Mouse (Mus musculus) forebrain, embryonic 11.5 days (tissue): ENCODE data around the gene Wrb. TPM values are rescaled to one million over a fixed set of nuclear protein-coding genes. Genes with fewer than 3 reads are reported as not detected.

ENCODE experiments used
- ATAC-seq: fragments of 200-750 bp; cut with Nextera tagmentation; replicated peaks from 2 replicates; pipeline ENCODE4 v1.8.0; 2017; ENCODE audit warnings: moderate TSS enrichment; ENCODE audit not compliant: low FRiP score
- DNase-seq: peaks from one replicate; pipeline ENCODE4 v3.0.0-alpha.2; 2017; ENCODE audit warnings: low spot score
- H3K27ac ChIP-seq: fragments of 300-500 bp; sonication (generic); 2 replicates; pipeline ENCODE4 v1.5.1; 2014; ENCODE audit warnings: low read depth, low read length
- H3K27me3 ChIP-seq: fragments of 300-500 bp; sonication (generic); 2 replicates; pipeline ENCODE4 v1.6.1; 2014; ENCODE audit warnings: mild to moderate bottlenecking, low read length, mixed read lengths; ENCODE audit not compliant: control insufficient read depth, insufficient read depth
- H3K36me3 ChIP-seq: fragments of 300-500 bp; sonication (generic); 2 replicates; pipeline ENCODE4 v1.6.1; 2014; ENCODE audit warnings: mild to moderate bottlenecking, low read length, moderate library complexity, mixed read lengths; ENCODE audit not compliant: control insufficient read depth, insufficient read depth
- H3K4me1 ChIP-seq: fragments of 300-500 bp; sonication (generic); replicated peaks from 2 replicates; pipeline ENCODE4 v1.6.1; 2014; ENCODE audit warnings: low read length, mixed read lengths; ENCODE audit not compliant: control insufficient read depth, insufficient read depth
- H3K4me2 ChIP-seq: fragments of 300-500 bp; sonication (generic); 2 replicates; pipeline ENCODE4 v1.6.1; 2014; ENCODE audit warnings: low read depth, mild to moderate bottlenecking, low read length, moderate library complexity, mixed read lengths; ENCODE audit not compliant: severe bottlenecking
- H3K4me3 ChIP-seq: fragments of 300-500 bp; sonication (generic); 2 replicates; pipeline ENCODE4 v1.5.1; 2014; ENCODE audit warnings: low read depth, low read length
- H3K9ac ChIP-seq: fragments of 300-500 bp; sonication (generic); 2 replicates; pipeline ENCODE4 v1.6.1; 2014; ENCODE audit warnings: low read length
- H3K9me3 ChIP-seq: fragments of 300-500 bp; sonication (generic); 2 replicates; pipeline ENCODE4 v1.6.1; 2016; ENCODE audit warnings: low read length, mixed read lengths; ENCODE audit not compliant: control insufficient read depth
- WGBS: fragments of 180-500 bp; shearing (Covaris S2); extraction: QIAGEN DNeasy Blood & Tissue Kit; methylation state at CpG from one replicate; pipeline ENCODE4 v1.1.7; 2014; 5-methylcytosine and 5-hydroxymethylcytosine counted together
- polyA plus RNA-seq: library from polyadenylated mRNA; unstranded; fragments of >200 nt; fragmentation: Nextera tagmentation; extraction: Ambion mirVana; gene quantifications from 2 replicates; pipeline ENCODE4 v1.2.1, GENCODE M21; 2014

Wrb gene
- polyA plus RNA-seq, 1 experiment from 2014 or later = 122 TPM

DNA sequence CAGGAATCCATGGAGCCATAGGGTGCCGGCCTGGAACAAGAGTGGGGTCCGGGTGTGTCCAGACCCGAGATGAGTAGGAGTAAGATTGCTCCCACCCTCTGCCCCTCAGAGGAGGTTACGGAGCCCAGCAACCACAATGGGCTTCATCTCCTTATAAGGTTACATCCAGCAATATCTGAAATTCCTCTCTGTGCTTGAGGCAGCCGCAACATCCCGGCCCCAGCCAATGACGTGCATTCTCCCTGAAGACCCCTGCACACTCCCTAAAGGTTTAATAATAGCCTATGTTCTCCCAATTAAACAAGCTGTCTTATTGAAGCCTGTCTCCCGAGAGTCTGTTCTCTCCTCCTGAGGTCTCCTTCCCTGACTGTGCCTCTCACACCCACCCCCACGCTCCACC lies 4.1 kb downstream of the Wrb start:
- DNase-seq (no peak), ATAC-seq (no peak)
- 82% methylated on average over 9 of the region's 9 CpGs for WGBS
- Histone ChIP-seq H3K4me3 (no peak overlapping the region), H3K4me1 (no peaks in the 10 kb centered on the region; the same call in 1 of the 2 replicates), H3K9ac (no peak overlapping the region), H3K27me3 (no peaks in the 10 kb centered on the region), H3K9me3 (no peaks in the 10 kb centered on the region), H3K27ac (no peak overlapping the region), H3K36me3 (no peaks in the 10 kb centered on the region; the same call in 1 of the 2 replicates), H3K4me2 (no peak overlapping the region)

DNA sequence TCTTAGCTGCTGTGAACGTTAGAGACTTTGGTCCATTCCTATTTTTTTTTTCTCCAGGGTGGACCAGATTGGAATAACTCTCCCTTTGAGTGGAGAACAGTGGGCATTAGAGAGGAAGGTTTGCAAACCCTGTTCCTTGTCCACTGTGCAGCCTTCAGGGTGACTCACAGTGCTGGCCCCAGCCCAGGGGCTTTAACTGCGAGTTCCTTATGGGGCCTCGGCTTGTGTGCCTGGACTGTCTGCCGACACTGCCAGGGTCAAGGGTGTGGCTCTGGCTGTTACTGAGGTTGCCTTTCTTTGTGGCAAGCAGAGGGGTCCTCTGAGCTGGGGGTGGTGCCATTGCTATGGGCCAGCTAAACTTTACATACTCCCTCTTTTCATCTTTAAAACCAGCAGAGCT lies 5.8 kb downstream of the Wrb start:
- no peaks in the 10 kb centered on the region; the same call in 1 of the 2 replicates for H3K36me3 ChIP-seq
- no peak overlapping the region for H3K27ac ChIP-seq
- DNase-seq (no peak), ATAC-seq (no peak)
- 82% methylated on average over 4 of the region's 4 CpGs for WGBS
- H3K27me3 ChIP-seq = no peaks in the 10 kb centered on the region
- no peaks in the 10 kb centered on the region; the same call in 1 of the 2 replicates for H3K4me1 ChIP-seq
- no peak overlapping the region for H3K4me2 ChIP-seq
- H3K9ac ChIP-seq = no peak overlapping the region
- H3K9me3 ChIP-seq = no peaks in the 10 kb centered on the region
- no peak overlapping the region for H3K4me3 ChIP-seq

DNA sequence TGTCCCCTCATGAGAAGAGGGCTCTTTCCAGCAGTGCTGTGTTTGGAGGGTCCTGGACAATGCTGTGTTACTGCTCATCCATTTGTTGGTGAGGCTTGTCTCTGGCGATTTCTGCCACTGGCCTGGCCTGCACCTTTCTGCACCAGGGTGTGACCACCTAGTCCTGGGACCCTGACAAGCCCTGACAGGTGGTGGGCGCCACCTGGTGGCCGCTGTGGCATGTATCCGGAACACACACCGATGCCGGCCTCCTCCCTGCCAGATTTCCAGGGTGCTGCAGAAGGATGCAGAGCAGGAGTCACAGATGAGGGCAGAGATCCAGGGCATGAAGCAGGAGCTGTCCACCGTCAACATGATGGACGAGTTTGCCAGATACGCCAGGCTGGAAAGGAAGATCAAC lies 6.3 kb downstream of the Wrb start:
- DNase-seq (peak; percentile 89), ATAC-seq (peak; percentile 76; the same call in 1 of the 2 replicates)
- no peaks in the 10 kb centered on the region; the same call in 1 of the 2 replicates for H3K36me3 ChIP-seq
- no peak overlapping the region for H3K4me2 ChIP-seq
- H3K27me3 ChIP-seq = no peaks in the 10 kb centered on the region
- 28% methylated on average over 9 of the region's 9 CpGs for WGBS
- no peaks in the 10 kb centered on the region for H3K9me3 ChIP-seq
- H3K27ac ChIP-seq = no peak overlapping the region
- H3K9ac ChIP-seq = no peak overlapping the region
- H3K4me3 ChIP-seq = no peak overlapping the region
- H3K4me1 ChIP-seq = no peaks in the 10 kb centered on the region; the same call in 1 of the 2 replicates

DNA sequence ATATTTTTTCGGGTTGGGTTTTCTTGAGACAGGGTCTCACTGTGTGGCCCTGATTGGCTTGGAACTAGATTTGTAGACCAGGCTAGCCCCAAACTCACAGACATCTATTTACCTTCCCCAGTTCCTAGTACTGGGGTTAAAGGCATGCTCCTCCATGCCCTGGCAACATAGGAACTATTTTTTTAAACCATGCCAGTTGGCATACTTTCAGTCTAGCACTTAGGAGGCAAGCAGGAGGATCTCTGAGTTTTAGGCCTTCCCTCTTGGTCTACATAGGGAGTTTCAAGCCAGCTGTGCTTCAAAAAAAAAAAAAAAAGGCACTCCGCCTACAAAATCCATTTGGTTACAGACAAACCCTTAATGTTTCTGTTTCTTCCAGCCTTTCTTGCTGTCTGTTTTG lies 9.3 kb downstream of the Wrb start:
- Histone ChIP-seq H3K4me3 (no peak overlapping the region), H3K9ac (no peak overlapping the region; the same call in 1 of the 2 replicates), H3K27me3 (no peaks in the 10 kb centered on the region), H3K27ac (no peak overlapping the region), H3K36me3 (no peaks in the 10 kb centered on the region; the same call in 1 of the 2 replicates), H3K9me3 (no peaks in the 10 kb centered on the region), H3K4me2 (no peak overlapping the region), H3K4me1 (peaks cover 7% of the 10 kb centered on the region; the same call in 1 of the 2 replicates)
- no peak for DNase-seq
- no peak for ATAC-seq
- 96% methylated on average over 2 of the region's 2 CpGs for WGBS

DNA sequence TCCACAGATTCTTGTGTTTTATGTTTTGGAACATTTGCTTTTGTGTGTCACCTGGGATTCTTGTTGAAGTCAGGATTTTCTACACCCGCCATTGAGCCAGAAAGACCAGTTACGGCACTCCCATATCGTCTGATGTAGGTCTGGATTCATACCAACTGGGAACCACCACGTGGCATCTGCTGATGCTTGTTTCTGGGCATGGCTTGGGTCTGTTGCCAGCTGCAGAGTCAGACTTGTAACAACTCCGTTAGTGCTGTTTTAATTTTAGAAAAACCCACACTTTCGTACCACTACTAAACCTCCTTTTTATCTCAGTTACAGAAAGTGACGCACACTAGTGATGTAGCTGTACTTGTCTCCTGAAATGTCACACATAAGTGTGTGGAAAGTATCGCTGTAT lies 10.8 kb downstream of the Wrb start:
- no peak overlapping the region for H3K9ac ChIP-seq
- no peak for DNase-seq
- no peak for ATAC-seq
- no peaks in the 10 kb centered on the region for H3K27me3 ChIP-seq
- 91% methylated on average over 8 of the region's 8 CpGs for WGBS
- peaks cover 7% of the 10 kb centered on the region; the same call in 1 of the 2 replicates for H3K4me1 ChIP-seq
- H3K36me3 ChIP-seq = no peaks in the 10 kb centered on the region; the same call in 1 of the 2 replicates
- H3K4me3 ChIP-seq = no peak overlapping the region
- no peaks in the 10 kb centered on the region for H3K9me3 ChIP-seq
- H3K4me2 ChIP-seq = no peak overlapping the region
- no peak overlapping the region for H3K27ac ChIP-seq

DNA sequence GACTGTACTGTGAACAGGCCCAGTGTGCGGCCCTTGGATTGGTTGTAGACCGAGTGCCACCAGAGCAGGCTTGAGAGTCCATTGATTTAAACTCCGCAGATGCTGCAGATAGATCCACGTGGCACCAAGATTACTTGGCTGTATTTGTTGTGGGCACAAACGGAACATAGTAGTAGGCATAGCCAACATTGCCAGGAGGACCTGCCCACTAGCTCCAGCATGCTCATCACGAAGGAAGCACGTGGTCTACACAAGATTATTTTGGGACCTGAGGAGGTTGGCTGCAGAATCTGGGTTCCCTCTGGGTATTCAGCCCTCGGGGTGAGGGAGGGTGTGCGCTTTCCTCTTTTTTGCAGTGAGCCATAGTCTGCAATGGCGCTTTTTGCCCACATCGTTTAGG lies 12.0 kb downstream of the Wrb start:
- 96% methylated on average over 11 of the region's 11 CpGs for WGBS
- no peak for DNase-seq
- Histone ChIP-seq H3K36me3 (no peaks in the 10 kb centered on the region; the same call in 1 of the 2 replicates), H3K27ac (no peak overlapping the region), H3K9ac (no peak overlapping the region), H3K4me1 (peaks cover 7% of the 10 kb centered on the region; the same call in 1 of the 2 replicates), H3K27me3 (no peaks in the 10 kb centered on the region), H3K4me2 (no peak overlapping the region), H3K9me3 (no peaks in the 10 kb centered on the region), H3K4me3 (no peak overlapping the region)
- no peak for ATAC-seq

DNA sequence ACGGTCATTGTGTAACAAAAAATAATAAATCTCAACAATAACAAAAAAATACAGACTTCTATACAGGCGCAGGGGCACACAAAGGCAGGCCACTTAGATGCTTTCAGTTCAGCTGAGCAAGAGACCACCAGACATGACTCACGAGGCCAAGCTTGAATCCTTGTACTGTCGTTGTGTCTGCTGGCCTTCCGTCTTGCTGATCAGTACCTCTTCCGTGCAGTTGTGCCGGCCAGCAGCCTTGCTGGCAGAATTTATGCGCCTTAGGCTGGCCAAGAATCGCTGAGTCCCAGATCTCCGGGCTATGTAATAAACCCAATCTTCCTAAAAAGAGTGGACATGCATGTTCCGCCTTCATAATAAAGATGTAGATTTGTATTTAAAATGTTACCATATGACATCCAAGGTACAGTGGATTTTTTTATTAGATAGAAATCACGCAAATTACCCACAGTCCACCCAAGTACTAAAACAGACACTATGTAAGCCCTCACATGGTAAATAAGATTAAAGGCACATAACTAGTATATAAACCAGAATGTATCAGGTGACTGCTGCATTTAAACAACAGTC lies 13.4 kb downstream of the Wrb start:
- H3K9me3 ChIP-seq = no peaks in the 10 kb centered on the region
- peak overlapping the region; percentile 54 for H3K4me3 ChIP-seq
- peak overlapping the region; percentile 97 for H3K4me2 ChIP-seq
- no peak for DNase-seq
- peak overlapping the region; percentile 84 for H3K9ac ChIP-seq
- ATAC-seq = no peak
- WGBS = 61% methylated on average over 12 of the region's 12 CpGs
- no peaks in the 10 kb centered on the region for H3K36me3 ChIP-seq
- peaks cover 7% of the 10 kb centered on the region; the same call in 1 of the 2 replicates for H3K4me1 ChIP-seq
- H3K27ac ChIP-seq = no peak overlapping the region
- no peaks in the 10 kb centered on the region for H3K27me3 ChIP-seq

DNA sequence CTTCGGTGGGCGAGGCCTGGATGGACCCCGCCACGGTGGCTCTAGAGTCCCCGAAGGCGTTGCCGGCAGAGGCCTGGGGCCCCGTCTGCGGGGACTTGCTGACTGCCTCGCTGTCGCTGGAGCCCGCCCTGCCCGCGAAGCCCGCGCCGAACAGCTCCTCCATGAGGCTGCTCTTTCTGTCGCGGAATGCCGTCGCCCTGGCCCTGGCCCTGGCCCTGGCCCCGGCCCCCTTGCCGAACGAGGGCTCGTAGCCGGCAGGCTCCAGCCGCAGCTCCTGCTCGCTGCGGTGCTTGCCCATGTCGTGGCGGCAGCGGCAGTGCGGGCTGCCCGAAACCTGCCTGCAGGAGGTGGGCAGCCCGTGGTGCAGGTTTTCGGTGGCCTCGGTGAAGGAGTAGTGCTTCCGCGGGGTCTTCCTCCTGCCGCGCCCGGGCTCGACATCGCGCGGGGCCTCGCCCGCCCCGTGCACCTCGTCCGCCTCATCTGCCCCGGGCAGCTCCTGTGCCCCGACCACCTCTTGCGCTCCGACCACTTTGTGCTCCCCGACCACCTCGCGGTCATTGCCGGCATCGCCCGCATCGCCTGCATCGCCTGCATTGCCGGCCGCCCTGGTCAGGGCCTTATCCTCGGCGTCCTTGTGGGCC lies 14.0 kb downstream of the Wrb start:
- Histone ChIP-seq H3K27me3 (no peaks in the 10 kb centered on the region), H3K9me3 (no peaks in the 10 kb centered on the region), H3K4me3 (peak overlapping the region; percentile 54), H3K9ac (peak overlapping the region; percentile 84), H3K36me3 (no peaks in the 10 kb centered on the region), H3K27ac (0 out of 2 replicates have a peak overlapping the region, but pooled peaks have one; percentile 31), H3K4me2 (peak overlapping the region; percentile 97), H3K4me1 (peaks cover 7% of the 10 kb centered on the region; the same call in 1 of the 2 replicates)
- peak; percentile 85 for ATAC-seq
- DNase-seq = peak; percentile 90
- under 1% methylated on average over 67 of the region's 67 CpGs for WGBS
